ENCODE assay signal across 27 mouse cellular contexts in the genomic region with DNA sequence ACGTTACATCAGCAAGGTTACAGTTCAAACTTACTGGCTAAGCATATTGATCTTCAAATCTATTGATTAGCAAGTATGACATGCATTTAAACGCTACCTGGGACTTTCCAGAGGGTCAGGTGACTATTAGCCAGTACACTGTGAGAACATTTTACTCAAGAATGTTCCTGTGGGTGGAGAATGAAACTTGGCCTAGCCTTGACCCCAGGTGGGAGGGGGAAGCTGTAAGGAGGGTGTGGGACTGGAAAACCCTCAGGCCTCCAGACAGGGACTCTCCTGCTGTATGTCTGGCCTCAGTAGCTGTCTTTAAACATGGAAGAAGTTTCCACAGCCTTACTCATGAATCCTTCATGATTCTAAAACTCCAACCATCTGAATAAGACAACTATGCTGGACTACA.
"Had no signal": no experiment of that assay in that cellular context is flagged by ENCODE, and none has a peak within 500 bp of the region (broad histone marks: within the 10 kb centered on the region; RNA-seq: fewer than 3 reads in every experiment).

No protein-coding gene starts in this region.

- H3K4me3 ChIP-seq: embryonic facial prominence, embryonic 10.5 days; embryonic facial prominence, embryonic 12.5 days; embryonic facial prominence, embryonic 13.5 days; embryonic facial prominence, embryonic 15.5 days; erythroblast, embryonic 14.5 days; forebrain, embryonic 10.5 days; forebrain, embryonic 12.5 days; forebrain, embryonic 13.5 days; forebrain, embryonic 15.5 days; gastrocnemius, adult 2 months; heart, adult 2 months; heart, embryonic 10.5 days; heart, embryonic 12.5 days had no signal

- ATAC-seq: forebrain, embryonic 13.5 days; forebrain, embryonic 14.5 days; forebrain, embryonic 15.5 days; forebrain, postnatal 0 days had no signal

- H3K4me2 ChIP-seq: embryonic facial prominence, embryonic 12.5 days; embryonic facial prominence, embryonic 13.5 days; embryonic facial prominence, embryonic 15.5 days; forebrain, embryonic 12.5 days; forebrain, embryonic 13.5 days; forebrain, embryonic 15.5 days; heart, embryonic 11.5 days; heart, embryonic 12.5 days had no signal

- H3K36me3 ChIP-seq: embryonic facial prominence, embryonic 10.5 days; embryonic facial prominence, embryonic 12.5 days; embryonic facial prominence, embryonic 13.5 days; embryonic facial prominence, embryonic 15.5 days; forebrain, embryonic 10.5 days; forebrain, embryonic 12.5 days; forebrain, embryonic 15.5 days; heart, embryonic 10.5 days; heart, embryonic 12.5 days had no signal

- H3K27ac ChIP-seq: embryonic facial prominence, embryonic 10.5 days; embryonic facial prominence, embryonic 12.5 days; embryonic facial prominence, embryonic 13.5 days; embryonic facial prominence, embryonic 15.5 days; forebrain, embryonic 10.5 days; forebrain, embryonic 12.5 days; forebrain, embryonic 13.5 days; forebrain, embryonic 15.5 days; gastrocnemius, adult 2 months; heart, adult 2 months; heart, embryonic 10.5 days had no signal

- H3K9ac ChIP-seq: embryonic facial prominence, embryonic 12.5 days; embryonic facial prominence, embryonic 13.5 days; embryonic facial prominence, embryonic 15.5 days; forebrain, embryonic 12.5 days; forebrain, embryonic 13.5 days; forebrain, embryonic 15.5 days; forebrain, postnatal 0 days; heart, embryonic 12.5 days had no signal

- H3K27me3 ChIP-seq: embryonic facial prominence, embryonic 12.5 days; embryonic facial prominence, embryonic 13.5 days; embryonic facial prominence, embryonic 15.5 days; forebrain, embryonic 12.5 days; forebrain, embryonic 13.5 days; forebrain, embryonic 15.5 days; heart, embryonic 12.5 days had no signal

- H3K4me1 ChIP-seq: embryonic facial prominence, embryonic 10.5 days; embryonic facial prominence, embryonic 12.5 days; embryonic facial prominence, embryonic 13.5 days; embryonic facial prominence, embryonic 15.5 days; forebrain, embryonic 10.5 days; forebrain, embryonic 12.5 days; forebrain, embryonic 13.5 days; forebrain, embryonic 15.5 days had no signal

- H3K9me3 ChIP-seq: embryonic facial prominence, embryonic 10.5 days; embryonic facial prominence, embryonic 12.5 days; embryonic facial prominence, embryonic 13.5 days; embryonic facial prominence, embryonic 15.5 days; forebrain, embryonic 10.5 days; forebrain, embryonic 12.5 days; forebrain, embryonic 13.5 days; forebrain, embryonic 15.5 days; heart, embryonic 10.5 days; heart, embryonic 12.5 days had no signal

- DNase-seq: cerebellum, adult 9-11 months; cerebellum, postnatal 10 days; cerebellum, postnatal 14 days; cerebellum, postnatal 36 days; embryo, embryonic 11 days; forebrain, postnatal 0 days; gastrocnemius, adult 2 months; gastrocnemius, postnatal 10 days; gastrocnemius, postnatal 14 days; gastrocnemius, postnatal 25 days; gastrocnemius, postnatal 36 days; heart, adult 11 months; heart, adult 18-20 months; heart, adult 2 months had no signal
